Mouse (Mus musculus) liver, embryonic 12.5 days (tissue): ENCODE data around the gene Slc46a1. TPM values are rescaled to one million over a fixed set of nuclear protein-coding genes. Genes with fewer than 3 reads are reported as not detected.
A peak's percentile ranks its signal among the peaks of the same experiment; 100 is the strongest.

Source experiments
- ATAC-seq: fragments of 200-750 bp; cut with Nextera tagmentation; 2 replicates; pipeline ENCODE4 v1.8.0; 2017; ENCODE audit warnings: moderate number of reproducible peaks, mild to moderate bottlenecking, moderate library complexity
- H3K27ac ChIP-seq: fragments of 300-500 bp; sonication (generic); 2 replicates; pipeline ENCODE4 v1.5.1; 2016; ENCODE audit warnings: mild to moderate bottlenecking
- H3K27me3 ChIP-seq: fragments of 300-500 bp; sonication (generic); replicated peaks from 2 replicates; pipeline ENCODE4 v1.6.1; 2016; ENCODE audit warnings: mild to moderate bottlenecking, moderate library complexity
- H3K36me3 ChIP-seq: fragments of 300-500 bp; sonication (generic); 2 replicates; pipeline ENCODE4 v1.6.1; 2016; ENCODE audit warnings: mild to moderate bottlenecking, moderate library complexity
- H3K4me1 ChIP-seq: fragments of 300-500 bp; sonication (generic); 2 replicates; pipeline ENCODE4 v1.6.1; 2016
- H3K4me2 ChIP-seq: fragments of 300-500 bp; sonication (generic); 2 replicates; pipeline ENCODE4 v1.6.1; 2016; ENCODE audit warnings: mild to moderate bottlenecking, moderate library complexity
- H3K4me3 ChIP-seq: fragments of 300-500 bp; sonication (generic); 2 replicates; pipeline ENCODE4 v1.5.1; 2016; ENCODE audit warnings: mild to moderate bottlenecking, moderate library complexity
- H3K9ac ChIP-seq: fragments of 300-500 bp; sonication (generic); 2 replicates; pipeline ENCODE4 v1.6.1; 2016; ENCODE audit warnings: mild to moderate bottlenecking, moderate library complexity
- H3K9me3 ChIP-seq: fragments of 300-500 bp; sonication (generic); replicated peaks from 2 replicates; pipeline ENCODE4 v1.6.1; 2016; ENCODE audit warnings: mild to moderate bottlenecking, moderate library complexity
- WGBS: fragments of 180-500 bp; shearing (Covaris S2); methylation state at CpG from one replicate; pipeline ENCODE4 v1.1.7; 2016; ENCODE audit not compliant: insufficient replicate concordance; 5-methylcytosine and 5-hydroxymethylcytosine counted together
- polyA plus RNA-seq: library from polyadenylated mRNA; unstranded; fragments of >200 nt; fragmentation: Nextera tagmentation; extraction: Ambion mirVana; gene quantifications from 2 replicates; pipeline ENCODE4 v1.2.1, GENCODE M21; 2016

Slc46a1 gene
- polyA plus RNA-seq, 1 experiment from 2014 or later = 6.3 TPM

DNA sequence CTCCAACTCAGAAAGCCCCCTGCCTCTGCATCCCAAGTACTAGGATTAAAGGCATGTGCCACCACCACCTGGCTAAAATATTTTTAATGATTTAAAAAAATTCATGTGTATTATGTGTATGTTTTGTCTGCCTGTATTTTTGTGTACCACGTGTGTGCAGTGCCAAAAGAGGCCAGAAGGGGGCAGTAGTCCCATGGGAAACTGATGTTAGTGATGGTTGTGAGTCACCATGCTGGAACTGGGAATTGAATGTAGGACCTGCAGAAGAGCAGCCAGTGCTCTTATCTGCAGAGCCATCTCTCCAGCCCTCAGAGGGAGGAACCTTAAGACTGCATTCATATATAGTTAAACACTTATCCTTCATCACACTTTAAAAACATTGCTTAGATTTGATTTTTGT lies 3.6 kb upstream of the Slc46a1 start:
- no peaks in the 10 kb centered on the region for H3K36me3 ChIP-seq
- H3K4me3 ChIP-seq = no peak overlapping the region
- H3K27me3 ChIP-seq = no peaks in the 10 kb centered on the region
- 63% methylated on average over 1 of the region's 1 CpGs for WGBS
- H3K9ac ChIP-seq = no peak overlapping the region
- H3K4me2 ChIP-seq = no peak overlapping the region
- H3K9me3 ChIP-seq = peaks cover 6% of the 10 kb centered on the region; the same call in 1 of the 2 replicates
- H3K27ac ChIP-seq = no peak overlapping the region
- no peak for ATAC-seq
- peaks cover 44% of the 10 kb centered on the region for H3K4me1 ChIP-seq

DNA sequence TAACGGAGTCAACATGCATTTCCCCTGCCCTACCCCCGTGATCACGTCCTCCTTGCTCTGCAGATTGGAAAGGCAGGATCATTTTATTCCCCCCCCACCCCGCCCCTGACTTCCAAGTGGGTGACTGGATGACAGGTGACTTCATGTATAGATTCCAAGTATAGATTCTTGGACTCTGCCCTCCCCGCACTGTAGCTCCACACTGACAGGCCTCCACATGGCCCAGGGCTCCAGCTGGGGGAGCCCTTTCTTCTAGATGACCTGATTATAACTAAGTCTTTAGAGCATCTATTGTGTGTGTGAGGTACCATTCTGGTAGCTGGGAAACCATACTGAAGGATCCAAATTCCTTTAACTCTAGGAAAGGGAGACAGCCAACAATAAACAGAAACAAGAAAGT lies 2.8 kb upstream of the Slc46a1 start:
- Histone ChIP-seq H3K4me3 (no peak overlapping the region), H3K9ac (no peak overlapping the region), H3K36me3 (no peaks in the 10 kb centered on the region), H3K9me3 (peaks cover 6% of the 10 kb centered on the region; the same call in 1 of the 2 replicates), H3K27ac (no peak overlapping the region), H3K4me2 (no peak overlapping the region), H3K27me3 (no peaks in the 10 kb centered on the region), H3K4me1 (peaks cover 48% of the 10 kb centered on the region)
- no peak for ATAC-seq
- WGBS = 69% methylated on average over 5 of the region's 5 CpGs

DNA sequence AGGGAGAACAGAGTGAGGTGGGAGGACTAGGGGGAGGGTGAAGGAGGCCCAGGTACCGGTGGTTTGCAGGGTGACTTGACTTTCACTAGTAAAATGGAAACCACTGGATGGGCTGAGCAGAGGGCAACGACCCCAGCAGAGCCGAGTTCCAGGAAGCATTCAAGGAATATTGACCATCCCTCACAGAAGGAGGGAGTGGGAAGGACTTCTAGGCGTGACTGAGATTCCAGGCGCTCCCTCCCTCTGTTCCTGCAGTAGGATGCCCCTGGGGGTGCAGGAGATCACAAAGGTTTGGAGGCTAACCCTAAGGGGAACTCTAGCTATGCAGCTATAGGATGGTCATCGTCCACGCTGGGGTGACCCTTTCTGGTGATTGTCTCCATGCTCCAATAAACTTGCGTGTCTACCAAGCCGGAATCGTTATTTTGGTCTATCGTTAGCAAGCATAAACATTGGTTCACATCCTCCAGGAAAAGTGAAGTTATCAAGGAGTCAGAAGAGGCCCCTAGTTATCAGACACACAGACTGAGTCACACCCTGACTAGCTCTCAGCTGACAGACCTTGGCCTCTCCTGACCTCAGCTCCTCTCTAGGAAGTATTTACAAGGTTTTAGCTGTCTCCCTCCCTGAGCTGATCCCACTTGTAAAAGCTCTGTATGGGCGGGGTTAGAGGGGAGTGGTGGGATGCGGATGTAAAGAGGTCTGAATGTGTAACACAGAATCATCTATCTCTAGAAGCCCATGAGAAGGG lies 2.0 kb upstream of the Slc46a1 start:
- H3K4me1 ChIP-seq = peaks cover 48% of the 10 kb centered on the region
- no peak overlapping the region for H3K9ac ChIP-seq
- peaks cover 6% of the 10 kb centered on the region; the same call in 1 of the 2 replicates for H3K9me3 ChIP-seq
- ATAC-seq = no peak
- peak overlapping the region; percentile 37 for H3K4me2 ChIP-seq
- H3K27me3 ChIP-seq = no peaks in the 10 kb centered on the region
- no peak overlapping the region for H3K4me3 ChIP-seq
- WGBS = 40% methylated on average over 13 of the region's 13 CpGs
- H3K36me3 ChIP-seq = no peaks in the 10 kb centered on the region
- H3K27ac ChIP-seq = no peak overlapping the region

DNA sequence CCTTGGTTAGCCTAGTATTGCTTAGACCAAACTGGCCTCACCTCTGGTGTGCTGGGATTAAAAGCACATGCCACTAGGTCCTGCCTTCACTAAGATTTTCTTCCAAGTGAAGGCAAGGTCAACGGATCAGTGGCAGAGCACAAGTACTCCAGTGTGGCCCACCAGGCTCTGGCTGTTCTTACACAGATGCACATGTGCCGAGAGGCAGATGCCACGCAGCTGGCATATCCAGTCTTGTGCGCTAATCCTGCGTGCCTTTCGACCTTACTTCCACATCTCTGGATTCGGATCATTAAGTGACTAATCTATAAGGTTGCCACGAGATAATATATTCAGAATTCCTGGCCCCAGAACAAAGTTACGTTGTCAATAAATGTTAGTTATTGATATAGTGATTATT lies 381 bp upstream of the Slc46a1 start:
- Histone ChIP-seq H3K27ac (no peak overlapping the region), H3K4me3 (peak overlapping the region; percentile 65), H3K4me2 (peak overlapping the region; percentile 90), H3K27me3 (no peaks in the 10 kb centered on the region), H3K4me1 (peaks cover 48% of the 10 kb centered on the region), H3K36me3 (no peaks in the 10 kb centered on the region), H3K9ac (no peak overlapping the region), H3K9me3 (peaks cover 6% of the 10 kb centered on the region; the same call in 1 of the 2 replicates)
- WGBS = 51% methylated on average over 9 of the region's 9 CpGs
- no peak for ATAC-seq

DNA sequence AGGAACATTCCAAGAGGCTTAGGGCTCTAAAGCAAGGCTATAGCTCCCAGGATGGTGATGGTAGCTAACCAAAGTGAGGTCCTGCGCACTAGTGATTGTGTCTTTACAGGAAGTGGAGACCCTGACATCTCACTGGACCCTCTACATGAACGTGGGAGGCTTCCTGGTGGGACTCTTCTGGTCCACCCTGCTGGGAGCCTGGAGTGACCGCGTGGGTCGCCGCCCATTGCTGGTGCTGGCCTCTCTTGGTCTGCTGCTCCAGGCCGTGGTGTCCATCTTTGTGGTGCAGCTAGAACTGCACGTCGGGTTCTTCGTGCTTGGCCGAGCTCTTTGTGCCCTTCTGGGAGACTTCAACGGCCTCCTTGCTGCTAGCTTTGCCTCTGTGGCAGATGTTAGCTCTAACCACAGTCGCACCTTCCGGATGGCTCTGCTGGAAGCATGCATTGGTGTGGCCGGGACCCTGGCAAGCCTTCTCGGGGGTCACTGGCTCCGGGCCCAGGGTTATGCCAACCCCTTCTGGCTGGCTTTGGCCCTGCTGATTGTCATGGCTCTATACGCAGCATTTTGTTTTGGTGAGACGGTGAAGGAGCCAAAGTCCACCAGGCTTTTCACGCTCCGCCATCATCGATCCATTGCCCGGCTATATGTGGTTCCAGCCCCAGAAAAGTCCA lies 880 bp downstream of the Slc46a1 start:
- Histone ChIP-seq H3K4me3 (peak overlapping the region; percentile 65), H3K9me3 (peaks cover 6% of the 10 kb centered on the region; the same call in 1 of the 2 replicates), H3K9ac (peak overlapping the region; percentile 74; the same call in 1 of the 2 replicates), H3K27me3 (no peaks in the 10 kb centered on the region), H3K4me1 (peaks cover 48% of the 10 kb centered on the region), H3K27ac (no peak overlapping the region), H3K4me2 (peak overlapping the region; percentile 90), H3K36me3 (no peaks in the 10 kb centered on the region)
- peak; percentile 27; the same call in 1 of the 2 replicates for ATAC-seq
- whole genome bisulfite sequencing = 69% methylated on average over 23 of the region's 23 CpGs

DNA sequence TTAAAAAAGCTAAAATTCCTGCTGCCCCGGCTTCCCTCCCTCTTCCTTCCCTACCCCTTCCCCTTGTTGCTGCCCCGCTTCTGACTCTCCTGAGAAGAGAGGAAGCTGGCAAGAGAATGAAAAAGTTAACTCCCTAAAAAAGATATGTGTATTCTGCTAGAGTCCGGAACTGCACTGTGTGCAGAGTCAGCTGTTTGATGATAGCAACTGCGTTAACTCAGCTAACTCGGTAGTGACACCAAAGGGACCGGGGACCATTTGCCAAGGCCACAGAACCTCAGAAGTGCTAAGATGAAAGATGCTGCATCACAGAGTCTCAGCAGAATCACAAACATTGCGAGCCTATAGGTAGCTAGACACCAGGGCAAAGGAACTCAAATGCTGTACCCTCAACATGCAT lies 2.0 kb downstream of the Slc46a1 start:
- no peak overlapping the region for H3K4me3 ChIP-seq
- no peak overlapping the region for H3K27ac ChIP-seq
- no peak for ATAC-seq
- H3K4me2 ChIP-seq = no peak overlapping the region
- WGBS = 55% methylated on average over 7 of the region's 7 CpGs
- no peak overlapping the region for H3K9ac ChIP-seq
- peaks cover 48% of the 10 kb centered on the region for H3K4me1 ChIP-seq
- H3K9me3 ChIP-seq = no peaks in the 10 kb centered on the region
- H3K27me3 ChIP-seq = 0 out of 2 replicates have a peak, but pooled peaks cover 2% of the 10 kb centered on the region
- H3K36me3 ChIP-seq = no peaks in the 10 kb centered on the region

DNA sequence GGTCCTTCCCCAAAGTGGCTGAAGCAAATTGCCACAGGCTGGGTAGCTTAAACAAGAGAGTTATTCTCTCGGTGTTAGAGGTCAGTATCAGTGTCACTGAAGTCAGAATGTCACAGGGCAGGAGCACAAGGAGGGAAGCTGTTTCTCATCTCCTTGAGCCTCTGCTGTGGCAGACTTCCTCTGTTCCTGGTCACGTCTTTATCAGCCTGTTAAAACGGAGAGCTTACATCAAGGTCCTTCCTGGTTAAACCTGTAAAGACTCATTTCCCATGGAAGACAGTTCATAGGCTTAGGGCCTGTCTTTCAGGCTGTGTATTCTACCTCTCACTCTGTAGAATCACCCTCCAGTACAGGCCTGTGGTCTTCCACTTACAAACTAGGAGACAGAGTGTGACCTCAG lies 2.4 kb downstream of the Slc46a1 start:
- WGBS = 27% methylated on average over 3 of the region's 3 CpGs
- H3K27ac ChIP-seq = no peak overlapping the region
- no peaks in the 10 kb centered on the region for H3K36me3 ChIP-seq
- H3K4me2 ChIP-seq = no peak overlapping the region
- no peak overlapping the region for H3K4me3 ChIP-seq
- peaks cover 44% of the 10 kb centered on the region for H3K4me1 ChIP-seq
- 0 out of 2 replicates have a peak, but pooled peaks cover 3% of the 10 kb centered on the region for H3K27me3 ChIP-seq
- H3K9me3 ChIP-seq = no peaks in the 10 kb centered on the region
- no peak for ATAC-seq
- no peak overlapping the region for H3K9ac ChIP-seq

DNA sequence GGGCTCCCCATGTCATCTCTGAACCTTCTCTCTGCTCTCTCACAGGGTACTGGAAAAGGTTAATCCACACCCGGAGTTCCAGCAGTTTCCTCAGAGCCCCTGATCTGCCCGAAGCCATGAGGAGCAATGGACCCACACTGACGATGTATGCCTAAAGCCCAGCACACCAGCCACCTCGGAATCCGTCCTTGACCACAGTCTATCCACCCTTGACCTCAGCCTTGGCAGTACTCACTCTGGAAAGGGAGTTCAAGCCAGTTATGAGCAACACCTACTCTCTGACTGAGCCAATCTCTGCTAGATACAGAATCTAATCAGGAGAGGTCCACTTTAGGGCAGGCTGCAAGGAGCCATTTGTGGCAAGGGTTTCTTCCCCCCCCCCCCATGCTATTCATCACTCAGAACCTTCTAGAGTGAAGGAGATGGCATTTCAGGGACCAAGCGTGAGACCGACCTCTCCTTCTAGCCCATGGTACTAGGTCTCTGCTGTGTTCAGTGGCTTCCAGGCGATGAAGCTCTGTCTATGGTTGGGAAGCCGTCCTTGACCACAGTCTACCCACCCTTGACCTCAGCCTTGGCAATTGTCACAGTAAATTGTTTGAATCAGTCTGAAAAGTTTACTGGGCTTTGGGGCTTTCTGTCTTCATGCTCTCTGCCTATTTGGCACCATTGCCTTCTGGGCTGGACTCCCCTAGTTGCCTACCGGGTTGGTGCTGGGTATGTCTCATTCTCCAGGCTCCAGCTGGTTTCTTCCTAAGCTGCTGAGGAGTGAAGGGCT lies 6.0 kb downstream of the Slc46a1 start:
- Histone ChIP-seq H3K27ac (no peak overlapping the region), H3K4me2 (no peak overlapping the region), H3K9me3 (no peaks in the 10 kb centered on the region), H3K4me3 (no peak overlapping the region), H3K4me1 (peaks cover 8% of the 10 kb centered on the region), H3K9ac (no peak overlapping the region), H3K36me3 (no peaks in the 10 kb centered on the region), H3K27me3 (0 out of 2 replicates have a peak, but pooled peaks cover 3% of the 10 kb centered on the region)
- 60% methylated on average over 10 of the region's 10 CpGs for WGBS
- ATAC-seq = no peak

DNA sequence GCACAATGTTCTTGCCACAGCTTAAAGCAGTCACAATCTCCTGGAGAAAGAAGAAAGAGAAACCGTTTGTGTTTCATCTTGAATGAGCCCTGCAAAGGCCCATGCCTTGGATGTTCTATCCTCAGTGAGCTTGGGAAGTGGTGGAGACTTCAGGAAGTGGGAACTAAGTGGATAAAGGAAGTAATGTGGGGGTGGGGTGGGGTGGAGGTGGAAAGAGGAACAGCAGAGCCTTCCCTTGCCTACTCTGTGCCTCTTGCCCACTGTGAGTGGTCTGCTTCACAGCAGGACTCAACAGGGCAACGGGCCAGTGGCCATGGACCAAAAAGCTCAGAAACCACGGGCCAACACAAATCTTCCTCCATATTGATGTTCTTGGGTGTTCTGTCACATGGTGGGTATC lies 9.8 kb downstream of the Slc46a1 start:
- WGBS = 27% methylated on average over 3 of the region's 3 CpGs
- Histone ChIP-seq H3K4me1 (no peaks in the 10 kb centered on the region), H3K4me2 (no peak overlapping the region), H3K9me3 (no peaks in the 10 kb centered on the region), H3K27ac (no peak overlapping the region), H3K4me3 (no peak overlapping the region), H3K27me3 (peaks cover 7% of the 10 kb centered on the region), H3K9ac (no peak overlapping the region), H3K36me3 (no peaks in the 10 kb centered on the region)
- no peak for ATAC-seq

DNA sequence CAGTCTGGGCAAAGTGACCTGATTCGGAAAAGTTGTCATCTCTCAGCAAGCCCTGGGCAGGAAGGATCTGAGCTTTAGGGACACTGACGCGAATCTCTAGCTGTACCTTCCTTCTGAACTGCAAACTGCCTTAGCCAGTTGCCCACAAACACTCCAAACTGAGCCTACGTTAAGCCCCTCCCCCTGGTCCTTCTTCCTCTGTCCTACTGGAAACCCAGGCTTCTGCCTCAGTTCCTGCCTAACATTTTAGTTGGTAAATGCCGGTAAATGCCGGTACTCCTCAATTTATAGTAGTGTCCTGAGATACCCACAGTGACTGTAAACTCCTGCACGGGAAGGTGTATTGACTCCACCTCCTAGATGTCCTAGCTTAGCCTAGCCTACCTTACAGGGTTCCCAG lies 18.1 kb downstream of the Slc46a1 start:
- no peaks in the 10 kb centered on the region for H3K36me3 ChIP-seq
- no peak overlapping the region for H3K27ac ChIP-seq
- H3K27me3 ChIP-seq = peaks cover 70% of the 10 kb centered on the region
- H3K9ac ChIP-seq = no peak overlapping the region
- H3K4me3 ChIP-seq = no peak overlapping the region
- WGBS = 30% methylated on average over 7 of the region's 7 CpGs
- no peak overlapping the region for H3K4me2 ChIP-seq
- H3K4me1 ChIP-seq = no peaks in the 10 kb centered on the region
- ATAC-seq = no peak
- no peaks in the 10 kb centered on the region for H3K9me3 ChIP-seq

DNA sequence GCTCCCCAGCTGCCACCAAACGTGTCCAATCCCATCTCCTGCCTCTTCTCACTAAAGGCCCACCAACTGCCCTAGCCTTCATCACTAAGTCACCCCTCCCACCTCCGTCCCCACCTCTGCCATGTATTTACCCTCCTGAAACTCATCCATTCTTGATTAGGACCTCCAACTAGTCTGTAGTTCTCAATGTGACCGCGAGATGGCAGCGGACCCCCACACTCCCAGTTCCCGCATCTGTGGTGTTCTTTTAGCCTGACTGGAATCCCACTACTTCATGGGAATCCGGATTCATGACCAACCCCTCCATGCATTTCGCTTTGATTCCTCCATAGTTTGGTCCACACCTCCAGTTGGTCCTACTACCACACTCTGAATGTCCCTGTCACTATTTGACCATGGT lies 22.7 kb downstream of the Slc46a1 start:
- H3K4me3 ChIP-seq = no peak overlapping the region
- H3K9ac ChIP-seq = no peak overlapping the region
- peaks cover 97% of the 10 kb centered on the region for H3K27me3 ChIP-seq
- no peaks in the 10 kb centered on the region for H3K9me3 ChIP-seq
- no peaks in the 10 kb centered on the region for H3K4me1 ChIP-seq
- 2% methylated on average over 8 of the region's 8 CpGs for WGBS
- H3K27ac ChIP-seq = no peak overlapping the region
- H3K36me3 ChIP-seq = no peaks in the 10 kb centered on the region
- H3K4me2 ChIP-seq = no peak overlapping the region
- ATAC-seq = no peak

DNA sequence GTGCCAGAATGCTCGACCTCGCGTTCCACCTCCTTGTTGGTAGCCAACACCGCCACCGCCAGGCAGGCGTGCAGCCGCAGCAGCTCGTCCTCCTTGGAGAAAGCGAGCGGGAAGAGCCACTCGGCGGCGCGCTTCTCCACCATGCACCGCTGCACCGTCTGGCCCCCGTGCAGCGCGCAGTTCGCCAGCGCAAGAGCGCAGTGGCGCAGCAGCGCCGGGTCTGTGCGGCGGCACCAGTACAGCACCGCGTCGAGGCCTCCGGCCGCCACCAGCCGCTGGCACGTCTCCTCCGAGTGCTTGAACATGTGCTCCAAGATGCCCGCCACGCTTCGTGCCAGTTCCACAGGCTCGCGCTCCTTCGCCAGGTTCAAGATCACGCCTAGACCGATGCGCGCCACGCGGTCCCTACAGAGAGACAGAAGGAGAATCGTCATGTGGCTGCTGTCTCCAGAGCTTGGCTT lies 25.3 kb downstream of the Slc46a1 start:
- Histone ChIP-seq H3K9ac (no peak overlapping the region), H3K4me2 (peak overlapping the region; percentile 47), H3K36me3 (no peaks in the 10 kb centered on the region), H3K4me1 (no peaks in the 10 kb centered on the region), H3K9me3 (no peaks in the 10 kb centered on the region), H3K27ac (no peak overlapping the region), H3K27me3 (peaks cover 96% of the 10 kb centered on the region), H3K4me3 (peak overlapping the region; percentile 26)
- ATAC-seq = no peak
- WGBS = 11% methylated on average over 46 of the region's 48 CpGs
